Mouse (Mus musculus): ENCODE data around the gene Fzd2. TPM values are rescaled to one million over a fixed set of nuclear protein-coding genes. Genes with fewer than 3 reads are reported as not detected.

Gene Fzd2
- polyA plus RNA-seq, 1 experiment from 2014 or later, result 49.0 TPM

GRCm38 (mm10) chr11:102631203-102631602, 27.0 kb downstream of the Fzd2 start:
- Histone ChIP-seq H3K4me3 (peak overlapping the region; percentile 36), H3K36me3 (replicated peaks) (no peaks in the 10 kb centered on the region), H3K9me3 (no peaks in the 10 kb centered on the region), H3K27ac (replicated peaks) (peak overlapping the region; percentile 86), H3K27me3 (replicated peaks; ENCODE audit: low read depth, poor library complexity, severe bottlenecking) (peaks cover 8% of the 10 kb centered on the region; the same call in 1 of the 2 replicates), H3K4me1 (peaks cover 73% of the 10 kb centered on the region)
- peak; percentile 66 for DNase-seq (ENCODE audit: low spot score)
- 16% methylated on average over 5 of the region's 5 CpGs for WGBS

- H3K36me3 ChIP-seq (replicated peaks), result no peaks in the 10 kb centered on the region
- 4% methylated on average over 13 of the region's 13 CpGs for WGBS
- H3K4me1 ChIP-seq, result peaks cover 72% of the 10 kb centered on the region
- no peaks in the 10 kb centered on the region for H3K9me3 ChIP-seq
- H3K27ac ChIP-seq (replicated peaks), result peak overlapping the region; percentile 86
- H3K27me3 ChIP-seq (replicated peaks; ENCODE audit: low read depth, poor library complexity, severe bottlenecking), result peaks cover 4% of the 10 kb centered on the region; the same call in 1 of the 2 replicates
- peak; percentile 72 for DNase-seq (ENCODE audit: low spot score)
- H3K4me3 ChIP-seq, result peak overlapping the region; percentile 46
Measured at GRCm38 (mm10) chr11:102632725-102633124, 28.5 kb downstream of the Fzd2 start.

GRCm38 (mm10) chr11:102633379-102633778, 29.2 kb downstream of the Fzd2 start:
- no peaks in the 10 kb centered on the region for H3K36me3 ChIP-seq (replicated peaks)
- peak overlapping the region; percentile 86 for H3K27ac ChIP-seq (replicated peaks)
- DNase-seq (ENCODE audit: low spot score), result peak; percentile 62
- 14% methylated on average over 9 of the region's 9 CpGs for WGBS
- no peaks in the 10 kb centered on the region for H3K9me3 ChIP-seq
- H3K4me1 ChIP-seq, result peaks cover 72% of the 10 kb centered on the region
- peak overlapping the region; percentile 46 for H3K4me3 ChIP-seq
- peaks cover 4% of the 10 kb centered on the region; the same call in 1 of the 2 replicates for H3K27me3 ChIP-seq (replicated peaks; ENCODE audit: low read depth, poor library complexity, severe bottlenecking)

GRCm38 (mm10) chr11:102636887-102637286, 32.7 kb downstream of the Fzd2 start:
- H3K4me1 ChIP-seq, result peaks cover 65% of the 10 kb centered on the region
- H3K27ac ChIP-seq (replicated peaks), result peak overlapping the region; percentile 55
- H3K4me3 ChIP-seq, result 0 out of 2 replicates have a peak overlapping the region, but pooled peaks have one; percentile 18
- no peaks in the 10 kb centered on the region for H3K9me3 ChIP-seq
- peak; percentile 72 for DNase-seq (ENCODE audit: low spot score)
- H3K27me3 ChIP-seq (replicated peaks; ENCODE audit: low read depth, poor library complexity, severe bottlenecking), result peaks cover 4% of the 10 kb centered on the region; the same call in 1 of the 2 replicates
- 48% methylated on average over 12 of the region's 12 CpGs for WGBS
- H3K36me3 ChIP-seq (replicated peaks), result no peaks in the 10 kb centered on the region

- H3K27ac ChIP-seq (replicated peaks), result peak overlapping the region; percentile 32
- DNase-seq (ENCODE audit: low spot score), result peak; percentile 46
- 42% methylated on average over 10 of the region's 10 CpGs for WGBS
Measured at GRCm38 (mm10) chr11:102643891-102644382, 39.7 kb downstream of the Fzd2 start.

GRCm38 (mm10) chr11:102646226-102646625, 42.0 kb downstream of the Fzd2 start:
- H3K36me3 ChIP-seq (replicated peaks), result no peaks in the 10 kb centered on the region
- H3K4me1 ChIP-seq, result peaks cover 33% of the 10 kb centered on the region
- WGBS, result 81% methylated on average over 13 of the region's 13 CpGs

More at GRCm38 (mm10) chr11:102643891-102644382, 39.7 kb downstream of the Fzd2 start:
- no peaks in the 10 kb centered on the region for H3K36me3 ChIP-seq (replicated peaks)
- no peak overlapping the region for H3K4me3 ChIP-seq
- no peaks in the 10 kb centered on the region for H3K9me3 ChIP-seq
- no peaks in the 10 kb centered on the region for H3K27me3 ChIP-seq (replicated peaks; ENCODE audit: low read depth, poor library complexity, severe bottlenecking)
- peaks cover 45% of the 10 kb centered on the region for H3K4me1 ChIP-seq

DNA sequence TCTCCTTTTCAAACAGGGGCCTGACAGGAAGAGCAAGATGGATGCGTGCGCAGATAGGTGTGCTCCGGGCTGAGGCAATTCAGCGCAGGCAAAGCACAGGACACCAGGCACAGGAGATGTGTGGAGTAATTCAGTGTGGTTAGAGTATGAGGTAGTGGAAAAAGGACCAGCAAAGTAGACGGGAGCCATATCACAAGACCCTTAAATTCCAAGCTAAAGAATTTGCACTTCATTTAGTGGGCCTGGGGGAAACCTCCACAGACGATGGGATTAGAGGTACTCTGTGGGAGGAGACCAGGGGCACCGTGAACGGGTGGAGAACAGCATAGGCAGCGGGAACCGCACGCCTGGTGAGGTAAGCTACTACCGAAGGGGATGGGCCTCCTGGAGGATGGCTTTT, 43.7 kb downstream of the Fzd2 start:
- no peak for DNase-seq (ENCODE audit: low spot score)
- H3K9me3 ChIP-seq, result no peaks in the 10 kb centered on the region
- no peaks in the 10 kb centered on the region for H3K36me3 ChIP-seq (replicated peaks)
- H3K4me3 ChIP-seq, result no peak overlapping the region
- WGBS, result 79% methylated on average over 12 of the region's 12 CpGs
- H3K27ac ChIP-seq (replicated peaks), result no peak overlapping the region
- no peaks in the 10 kb centered on the region for H3K27me3 ChIP-seq (replicated peaks; ENCODE audit: low read depth, poor library complexity, severe bottlenecking)
- peaks cover 33% of the 10 kb centered on the region for H3K4me1 ChIP-seq

More at GRCm38 (mm10) chr11:102646226-102646625, 42.0 kb downstream of the Fzd2 start:
- no peaks in the 10 kb centered on the region for H3K27me3 ChIP-seq (replicated peaks; ENCODE audit: low read depth, poor library complexity, severe bottlenecking)
- no peak overlapping the region for H3K4me3 ChIP-seq
- DNase-seq (ENCODE audit: low spot score), result no peak
- no peaks in the 10 kb centered on the region for H3K9me3 ChIP-seq
- no peak overlapping the region for H3K27ac ChIP-seq (replicated peaks)

GRCm38 (mm10) chr11:102651381-102651780, 47.2 kb downstream of the Fzd2 start:
- no peak overlapping the region for H3K27ac ChIP-seq (replicated peaks)
- WGBS, result 4% methylated on average over 9 of the region's 9 CpGs

DNA sequence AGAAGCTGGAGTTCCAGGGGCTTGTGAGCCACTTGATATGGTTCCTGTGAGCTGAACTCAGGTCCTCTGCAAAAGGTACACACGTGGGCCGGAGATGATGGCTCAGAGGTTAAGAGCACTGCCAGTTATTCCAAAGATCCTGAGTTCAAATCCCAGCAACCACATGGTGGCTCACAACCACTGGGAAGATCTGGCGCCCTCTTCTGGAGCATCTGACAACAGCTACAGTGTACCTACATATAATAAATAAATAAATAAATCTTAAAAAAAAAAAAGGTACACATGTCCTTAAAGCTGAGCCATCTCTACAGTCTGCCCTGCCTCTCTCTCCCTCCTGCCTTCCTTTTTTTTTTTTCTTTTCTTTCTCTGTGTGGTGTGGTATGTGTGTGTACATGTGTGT, 48.6 kb downstream of the Fzd2 start:
- peaks cover 14% of the 10 kb centered on the region for H3K4me1 ChIP-seq
- H3K27ac ChIP-seq (replicated peaks), result no peak overlapping the region
- H3K36me3 ChIP-seq (replicated peaks), result no peaks in the 10 kb centered on the region
- no peaks in the 10 kb centered on the region for H3K27me3 ChIP-seq (replicated peaks; ENCODE audit: low read depth, poor library complexity, severe bottlenecking)
- 66% methylated on average over 3 of the region's 3 CpGs for WGBS
- no peak overlapping the region for H3K4me3 ChIP-seq
- no peaks in the 10 kb centered on the region for H3K9me3 ChIP-seq
- no peak for DNase-seq (ENCODE audit: low spot score)

More at GRCm38 (mm10) chr11:102651381-102651780, 47.2 kb downstream of the Fzd2 start:
- Histone ChIP-seq H3K4me3 (peak overlapping the region; percentile 23; the same call in 1 of the 2 replicates), H3K27me3 (replicated peaks; ENCODE audit: low read depth, poor library complexity, severe bottlenecking) (no peaks in the 10 kb centered on the region), H3K36me3 (replicated peaks) (no peaks in the 10 kb centered on the region), H3K9me3 (no peaks in the 10 kb centered on the region), H3K4me1 (peaks cover 14% of the 10 kb centered on the region)
- peak; percentile 87 for DNase-seq (ENCODE audit: low spot score)

GRCm38 (mm10) chr11:102655888-102656287, 51.7 kb downstream of the Fzd2 start:
- DNase-seq (ENCODE audit: low spot score), result no peak
- Histone ChIP-seq H3K4me3 (no peak overlapping the region), H3K27ac (replicated peaks) (no peak overlapping the region), H3K9me3 (no peaks in the 10 kb centered on the region), H3K27me3 (replicated peaks; ENCODE audit: low read depth, poor library complexity, severe bottlenecking) (no peaks in the 10 kb centered on the region), H3K36me3 (replicated peaks) (no peaks in the 10 kb centered on the region), H3K4me1 (peaks cover 8% of the 10 kb centered on the region)
- WGBS, result 78% methylated on average over 8 of the region's 8 CpGs

DNA sequence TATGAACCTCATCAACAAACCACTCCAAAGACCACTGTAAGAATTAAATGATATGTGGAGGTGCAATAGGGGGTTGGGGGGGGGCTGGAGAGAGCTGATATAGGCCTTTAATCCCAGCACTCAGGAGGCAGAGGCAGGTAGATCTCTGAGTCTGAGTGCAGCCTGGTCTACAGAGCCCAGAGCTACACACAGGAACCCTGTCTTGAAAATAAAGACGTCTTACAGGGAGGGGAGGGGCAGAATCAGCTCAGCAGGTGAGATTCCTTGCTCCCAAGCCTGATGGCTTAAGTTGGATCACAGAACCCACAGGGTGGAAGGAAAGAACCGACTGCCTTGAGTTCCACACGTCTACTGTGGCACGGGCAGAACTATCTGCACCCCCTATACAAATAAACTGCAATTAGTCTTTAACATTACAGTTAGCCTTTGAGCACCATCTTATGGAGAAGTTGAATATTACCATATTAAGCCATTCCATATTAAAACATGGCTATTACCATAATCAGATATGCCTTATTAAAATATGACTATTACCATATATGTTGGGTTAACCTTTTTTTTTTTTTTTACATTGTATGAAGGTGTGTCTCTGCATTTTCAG, 52.2 kb downstream of the Fzd2 start:
- H3K36me3 ChIP-seq (replicated peaks), result no peaks in the 10 kb centered on the region
- H3K9me3 ChIP-seq, result no peaks in the 10 kb centered on the region
- DNase-seq (ENCODE audit: low spot score), result no peak
- no peak overlapping the region for H3K27ac ChIP-seq (replicated peaks)
- 27% methylated on average over 4 of the region's 4 CpGs for WGBS
- peaks cover 3% of the 10 kb centered on the region for H3K4me1 ChIP-seq
- H3K27me3 ChIP-seq (replicated peaks; ENCODE audit: low read depth, poor library complexity, severe bottlenecking), result no peaks in the 10 kb centered on the region
- no peak overlapping the region for H3K4me3 ChIP-seq

GRCm38 (mm10) chr11:102656931-102657330, 52.7 kb downstream of the Fzd2 start:
- H3K4me1 ChIP-seq, result no peaks in the 10 kb centered on the region; the same call in 1 of the 2 replicates
- H3K4me3 ChIP-seq, result no peak overlapping the region
- 69% methylated on average over 6 of the region's 6 CpGs for WGBS
- no peak for DNase-seq (ENCODE audit: low spot score)
- H3K27me3 ChIP-seq (replicated peaks; ENCODE audit: low read depth, poor library complexity, severe bottlenecking), result no peaks in the 10 kb centered on the region
- no peak overlapping the region for H3K27ac ChIP-seq (replicated peaks)
- H3K9me3 ChIP-seq, result no peaks in the 10 kb centered on the region
- H3K36me3 ChIP-seq (replicated peaks), result no peaks in the 10 kb centered on the region

All from embryonic facial prominence, embryonic 10.5 days (tissue).